Mouse (Mus musculus): ENCODE measurements around the gene Npas2. TPM values are rescaled to one million over a fixed set of nuclear protein-coding genes. Genes with fewer than 3 reads are reported as not detected.
A peak's percentile ranks its signal among the peaks of the same experiment; 100 is the strongest.

Npas2 gene
- polyA plus RNA-seq, 1 experiment from 2014 or later = 0.11 TPM

GRCm38 (mm10) chr1:39376726-39377240 lies 183.3 kb downstream of the Npas2 start:
- H3K27me3 ChIP-seq (replicated peaks; ENCODE audit: control insufficient read depth, insufficient read depth, low read length) = no peaks in the 10 kb centered on the region
- no peak overlapping the region for H3K4me3 ChIP-seq (ENCODE audit: low read depth, low read length)
- H3K9me3 ChIP-seq (ENCODE audit: control insufficient read depth, low read length) = no peaks in the 10 kb centered on the region
- H3K27ac ChIP-seq (ENCODE audit: low read depth, low read length) = no peak overlapping the region
- DNase-seq (ENCODE audit: low spot score) (no peak), ATAC-seq (replicated peaks; ENCODE audit: low FRiP score) (no peak)
- H3K9ac ChIP-seq (ENCODE audit: low read depth, low read length) = no peak overlapping the region
- peaks cover 7% of the 10 kb centered on the region for H3K4me1 ChIP-seq (replicated peaks; ENCODE audit: control insufficient read depth, insufficient read depth, low read length)
- 92% methylated on average over 9 of the region's 9 CpGs for WGBS
- H3K36me3 ChIP-seq (ENCODE audit: control insufficient read depth, insufficient read depth, low read length) = peaks cover 13% of the 10 kb centered on the region; the same call in 1 of the 2 replicates
- H3K4me2 ChIP-seq = no peak overlapping the region

- peaks cover 7% of the 10 kb centered on the region for H3K4me1 ChIP-seq (replicated peaks; ENCODE audit: control insufficient read depth, insufficient read depth, low read length)
- no peaks in the 10 kb centered on the region for H3K9me3 ChIP-seq (ENCODE audit: control insufficient read depth, low read length)
- WGBS = 79% methylated on average over 1 of the region's 1 CpGs
- no peak overlapping the region for H3K27ac ChIP-seq (ENCODE audit: low read depth, low read length)
- H3K9ac ChIP-seq (ENCODE audit: low read depth, low read length) = no peak overlapping the region
- no peaks in the 10 kb centered on the region for H3K36me3 ChIP-seq (ENCODE audit: control insufficient read depth, insufficient read depth, low read length)
- no peak overlapping the region for H3K4me2 ChIP-seq
- no peak overlapping the region for H3K4me3 ChIP-seq (ENCODE audit: low read depth, low read length)
- no peak for ATAC-seq (replicated peaks; ENCODE audit: low FRiP score)
- H3K27me3 ChIP-seq (replicated peaks; ENCODE audit: control insufficient read depth, insufficient read depth, low read length) = no peaks in the 10 kb centered on the region
- no peak for DNase-seq (ENCODE audit: low spot score)
Observed at GRCm38 (mm10) chr1:39378540-39378939, 185.0 kb downstream of the Npas2 start.

- H3K9me3 ChIP-seq (ENCODE audit: control insufficient read depth, low read length) = no peaks in the 10 kb centered on the region
- WGBS = 38% methylated on average over 5 of the region's 5 CpGs
Observed at GRCm38 (mm10) chr1:39379021-39379420, 185.5 kb downstream of the Npas2 start.

GRCm38 (mm10) chr1:39381017-39381416 lies 187.5 kb downstream of the Npas2 start:
- H3K9me3 ChIP-seq (ENCODE audit: control insufficient read depth, low read length) = no peaks in the 10 kb centered on the region
- peaks cover 7% of the 10 kb centered on the region for H3K4me1 ChIP-seq (replicated peaks; ENCODE audit: control insufficient read depth, insufficient read depth, low read length)
- DNase-seq (ENCODE audit: low spot score) (no peak), ATAC-seq (replicated peaks; ENCODE audit: low FRiP score) (no peak)
- WGBS = 77% methylated on average over 9 of the region's 9 CpGs
- H3K27ac ChIP-seq (ENCODE audit: low read depth, low read length) = no peak overlapping the region
- no peak overlapping the region for H3K4me3 ChIP-seq (ENCODE audit: low read depth, low read length)
- no peaks in the 10 kb centered on the region for H3K27me3 ChIP-seq (replicated peaks; ENCODE audit: control insufficient read depth, insufficient read depth, low read length)
- H3K9ac ChIP-seq (ENCODE audit: low read depth, low read length) = no peak overlapping the region
- no peaks in the 10 kb centered on the region for H3K36me3 ChIP-seq (ENCODE audit: control insufficient read depth, insufficient read depth, low read length)
- H3K4me2 ChIP-seq = no peak overlapping the region

More at GRCm38 (mm10) chr1:39379021-39379420, 185.5 kb downstream of the Npas2 start:
- H3K9ac ChIP-seq (ENCODE audit: low read depth, low read length) = no peak overlapping the region; the same call in 1 of the 2 replicates
- DNase-seq (ENCODE audit: low spot score) (no peak), ATAC-seq (replicated peaks; ENCODE audit: low FRiP score) (no peak)
- peaks cover 7% of the 10 kb centered on the region for H3K4me1 ChIP-seq (replicated peaks; ENCODE audit: control insufficient read depth, insufficient read depth, low read length)
- H3K4me3 ChIP-seq (ENCODE audit: low read depth, low read length) = no peak overlapping the region
- no peak overlapping the region for H3K27ac ChIP-seq (ENCODE audit: low read depth, low read length)
- no peak overlapping the region for H3K4me2 ChIP-seq
- no peaks in the 10 kb centered on the region for H3K27me3 ChIP-seq (replicated peaks; ENCODE audit: control insufficient read depth, insufficient read depth, low read length)
- no peaks in the 10 kb centered on the region for H3K36me3 ChIP-seq (ENCODE audit: control insufficient read depth, insufficient read depth, low read length)

GRCm38 (mm10) chr1:39384914-39385313 lies 191.4 kb downstream of the Npas2 start:
- WGBS = 63% methylated on average over 9 of the region's 9 CpGs
- no peak for DNase-seq (ENCODE audit: low spot score)
- no peak overlapping the region for H3K4me3 ChIP-seq (ENCODE audit: low read depth, low read length)
- H3K27me3 ChIP-seq (replicated peaks; ENCODE audit: control insufficient read depth, insufficient read depth, low read length) = no peaks in the 10 kb centered on the region
- no peaks in the 10 kb centered on the region for H3K9me3 ChIP-seq (ENCODE audit: control insufficient read depth, low read length)
- no peak for ATAC-seq (replicated peaks; ENCODE audit: low FRiP score)
- peaks cover 20% of the 10 kb centered on the region for H3K4me1 ChIP-seq (replicated peaks; ENCODE audit: control insufficient read depth, insufficient read depth, low read length)
- H3K4me2 ChIP-seq = no peak overlapping the region
- no peak overlapping the region for H3K27ac ChIP-seq (ENCODE audit: low read depth, low read length)
- H3K36me3 ChIP-seq (ENCODE audit: control insufficient read depth, insufficient read depth, low read length) = no peaks in the 10 kb centered on the region
- H3K9ac ChIP-seq (ENCODE audit: low read depth, low read length) = no peak overlapping the region

- no peaks in the 10 kb centered on the region for H3K27me3 ChIP-seq (replicated peaks; ENCODE audit: control insufficient read depth, insufficient read depth, low read length)
- H3K4me1 ChIP-seq (replicated peaks; ENCODE audit: control insufficient read depth, insufficient read depth, low read length) = peaks cover 20% of the 10 kb centered on the region
- DNase-seq (ENCODE audit: low spot score) (no peak), ATAC-seq (replicated peaks; ENCODE audit: low FRiP score) (no peak)
- no peak overlapping the region for H3K9ac ChIP-seq (ENCODE audit: low read depth, low read length)
- WGBS = 79% methylated on average over 3 of the region's 3 CpGs
- no peak overlapping the region for H3K4me3 ChIP-seq (ENCODE audit: low read depth, low read length)
- H3K36me3 ChIP-seq (ENCODE audit: control insufficient read depth, insufficient read depth, low read length) = no peaks in the 10 kb centered on the region
- no peak overlapping the region for H3K27ac ChIP-seq (ENCODE audit: low read depth, low read length)
- H3K9me3 ChIP-seq (ENCODE audit: control insufficient read depth, low read length) = no peaks in the 10 kb centered on the region
- no peak overlapping the region for H3K4me2 ChIP-seq
Observed at GRCm38 (mm10) chr1:39386456-39386855, 192.9 kb downstream of the Npas2 start.

- peak overlapping the region; percentile 38; the same call in 1 of the 2 replicates for H3K27ac ChIP-seq (ENCODE audit: low read depth, low read length)
- WGBS = 86% methylated on average over 4 of the region's 4 CpGs
Observed at GRCm38 (mm10) chr1:39387497-39387896, 194.0 kb downstream of the Npas2 start.

GRCm38 (mm10) chr1:39388163-39388562 lies 194.6 kb downstream of the Npas2 start:
- Histone ChIP-seq H3K4me2 (no peak overlapping the region), H3K36me3 (ENCODE audit: control insufficient read depth, insufficient read depth, low read length) (no peaks in the 10 kb centered on the region), H3K27me3 (replicated peaks; ENCODE audit: control insufficient read depth, insufficient read depth, low read length) (no peaks in the 10 kb centered on the region), H3K9ac (ENCODE audit: low read depth, low read length) (no peak overlapping the region), H3K4me3 (ENCODE audit: low read depth, low read length) (no peak overlapping the region), H3K9me3 (ENCODE audit: control insufficient read depth, low read length) (no peaks in the 10 kb centered on the region), H3K4me1 (replicated peaks; ENCODE audit: control insufficient read depth, insufficient read depth, low read length) (peaks cover 29% of the 10 kb centered on the region), H3K27ac (ENCODE audit: low read depth, low read length) (no peak overlapping the region)
- ATAC-seq (replicated peaks; ENCODE audit: low FRiP score) (peak; percentile 80), DNase-seq (ENCODE audit: low spot score) (no peak)
- 75% methylated on average over 2 of the region's 2 CpGs for WGBS

More at GRCm38 (mm10) chr1:39387497-39387896, 194.0 kb downstream of the Npas2 start:
- no peaks in the 10 kb centered on the region for H3K9me3 ChIP-seq (ENCODE audit: control insufficient read depth, low read length)
- no peaks in the 10 kb centered on the region for H3K27me3 ChIP-seq (replicated peaks; ENCODE audit: control insufficient read depth, insufficient read depth, low read length)
- no peak for ATAC-seq (replicated peaks; ENCODE audit: low FRiP score)
- no peaks in the 10 kb centered on the region for H3K36me3 ChIP-seq (ENCODE audit: control insufficient read depth, insufficient read depth, low read length)
- no peak overlapping the region for H3K4me2 ChIP-seq
- no peak for DNase-seq (ENCODE audit: low spot score)
- no peak overlapping the region for H3K4me3 ChIP-seq (ENCODE audit: low read depth, low read length)
- no peak overlapping the region for H3K9ac ChIP-seq (ENCODE audit: low read depth, low read length)
- peaks cover 23% of the 10 kb centered on the region for H3K4me1 ChIP-seq (replicated peaks; ENCODE audit: control insufficient read depth, insufficient read depth, low read length)

GRCm38 (mm10) chr1:39389338-39389737 lies 195.8 kb downstream of the Npas2 start:
- Histone ChIP-seq H3K4me2 (no peak overlapping the region), H3K27ac (ENCODE audit: low read depth, low read length) (no peak overlapping the region), H3K27me3 (replicated peaks; ENCODE audit: control insufficient read depth, insufficient read depth, low read length) (no peaks in the 10 kb centered on the region), H3K4me1 (replicated peaks; ENCODE audit: control insufficient read depth, insufficient read depth, low read length) (peaks cover 41% of the 10 kb centered on the region), H3K4me3 (ENCODE audit: low read depth, low read length) (no peak overlapping the region), H3K36me3 (ENCODE audit: control insufficient read depth, insufficient read depth, low read length) (no peaks in the 10 kb centered on the region), H3K9ac (ENCODE audit: low read depth, low read length) (no peak overlapping the region), H3K9me3 (ENCODE audit: control insufficient read depth, low read length) (no peaks in the 10 kb centered on the region)
- 60% methylated on average over 11 of the region's 11 CpGs for WGBS
- DNase-seq (ENCODE audit: low spot score) (no peak), ATAC-seq (replicated peaks; ENCODE audit: low FRiP score) (no peak)

All from liver, embryonic 11.5 days (tissue).